In genomic region chr7:66938988-66939783, GRCm38 (mm10) we compare ENCODE assay signal across 23 mouse cellular contexts.
A peak's percentile ranks its signal among the peaks of the same experiment; 100 is the strongest.
DNase-seq lines count a peak whose midpoint lies in the region; ATAC-seq lines count a peak whose summit lies in the region.
"Had no signal": no experiment of that assay in that cellular context is flagged by ENCODE, and none has a peak within 500 bp of the region (broad histone marks: within the 10 kb centered on the region; RNA-seq: fewer than 3 reads in every experiment).

No protein-coding gene starts in this region.

- WGBS in hindbrain, embryonic 10.5 days = 65% methylated on average over 13 of the region's 13 CpGs
- 66% methylated on average over 13 of the region's 13 CpGs for WGBS in hindbrain, embryonic 12.5 days
- 54% methylated on average over 13 of the region's 13 CpGs for WGBS in embryonic facial prominence, embryonic 10.5 days
- WGBS in embryonic facial prominence, embryonic 12.5 days = 49% methylated on average over 13 of the region's 13 CpGs
- WGBS in midbrain, embryonic 12.5 days = 50% methylated on average over 13 of the region's 13 CpGs

- no peak overlapping the region for H3K9ac ChIP-seq in hindbrain, embryonic 12.5 days
- H3K9ac ChIP-seq in embryonic facial prominence, embryonic 12.5 days = no peak overlapping the region
- no peak overlapping the region for H3K9ac ChIP-seq in midbrain, embryonic 12.5 days (replicated peaks)
- H3K9ac ChIP-seq: limb, embryonic 13.5 days; liver, embryonic 12.5 days; neural tube, embryonic 12.5 days had no signal

- no peaks in the 10 kb centered on the region for H3K27me3 ChIP-seq in hindbrain, embryonic 10.5 days (ENCODE audit: insufficient read depth, poor library complexity, severe bottlenecking)
- no peaks in the 10 kb centered on the region for H3K27me3 ChIP-seq in hindbrain, embryonic 12.5 days
- no peaks in the 10 kb centered on the region for H3K27me3 ChIP-seq in embryonic facial prominence, embryonic 10.5 days (replicated peaks; ENCODE audit: low read depth, poor library complexity, severe bottlenecking)
- H3K27me3 ChIP-seq in embryonic facial prominence, embryonic 12.5 days = no peaks in the 10 kb centered on the region
- H3K27me3 ChIP-seq in midbrain, embryonic 12.5 days = no peaks in the 10 kb centered on the region
- H3K27me3 ChIP-seq: limb, embryonic 13.5 days; liver, embryonic 12.5 days; neural tube, embryonic 12.5 days had no signal

- no peak overlapping the region for H3K4me2 ChIP-seq in hindbrain, embryonic 12.5 days (replicated peaks)
- no peak overlapping the region for H3K4me2 ChIP-seq in embryonic facial prominence, embryonic 12.5 days (replicated peaks)
- no peak overlapping the region for H3K4me2 ChIP-seq in midbrain, embryonic 12.5 days (replicated peaks)
- H3K4me2 ChIP-seq: heart, embryonic 11.5 days; limb, embryonic 13.5 days; liver, embryonic 12.5 days; neural tube, embryonic 12.5 days had no signal

- no peak overlapping the region for H3K4me3 ChIP-seq in hindbrain, embryonic 10.5 days
- no peak overlapping the region for H3K4me3 ChIP-seq in hindbrain, embryonic 12.5 days
- H3K4me3 ChIP-seq in embryonic facial prominence, embryonic 10.5 days = no peak overlapping the region
- no peak overlapping the region for H3K4me3 ChIP-seq in embryonic facial prominence, embryonic 12.5 days
- no peak overlapping the region for H3K4me3 ChIP-seq in midbrain, embryonic 12.5 days
- H3K4me3 ChIP-seq: erythroblast, embryonic 14.5 days; gastrocnemius, adult 2 months; layer of hippocampus, adult 2 months; limb, embryonic 13.5 days; liver, embryonic 12.5 days; neural tube, embryonic 12.5 days had no signal

- intact Hi-C loops in gastrocnemius, postnatal 36 days (cut with DNase I) = no loop called here

- peaks cover 35% of the 10 kb centered on the region for H3K4me1 ChIP-seq in hindbrain, embryonic 10.5 days (replicated peaks)
- H3K4me1 ChIP-seq in hindbrain, embryonic 12.5 days = peaks cover 9% of the 10 kb centered on the region
- peaks cover 34% of the 10 kb centered on the region for H3K4me1 ChIP-seq in embryonic facial prominence, embryonic 10.5 days
- H3K4me1 ChIP-seq in embryonic facial prominence, embryonic 12.5 days = peaks cover 22% of the 10 kb centered on the region; the same call in 1 of the 2 replicates
- peaks cover 9% of the 10 kb centered on the region for H3K4me1 ChIP-seq in midbrain, embryonic 12.5 days
- H3K4me1 ChIP-seq: liver, embryonic 12.5 days had no signal

- no peaks in the 10 kb centered on the region for H3K9me3 ChIP-seq in hindbrain, embryonic 10.5 days
- no peaks in the 10 kb centered on the region for H3K9me3 ChIP-seq in hindbrain, embryonic 12.5 days (replicated peaks)
- no peaks in the 10 kb centered on the region for H3K9me3 ChIP-seq in embryonic facial prominence, embryonic 10.5 days
- no peaks in the 10 kb centered on the region for H3K9me3 ChIP-seq in embryonic facial prominence, embryonic 12.5 days
- H3K9me3 ChIP-seq in midbrain, embryonic 12.5 days = no peaks in the 10 kb centered on the region
- H3K9me3 ChIP-seq: limb, embryonic 13.5 days; liver, embryonic 12.5 days; neural tube, embryonic 12.5 days had no signal

- H3K27ac ChIP-seq in hindbrain, embryonic 10.5 days = peak overlapping the region; percentile 75
- H3K27ac ChIP-seq in hindbrain, embryonic 12.5 days = no peak overlapping the region; the same call in 1 of the 2 replicates
- H3K27ac ChIP-seq in embryonic facial prominence, embryonic 10.5 days (replicated peaks) = peak overlapping the region; percentile 67
- H3K27ac ChIP-seq in embryonic facial prominence, embryonic 12.5 days = no peak overlapping the region
- peak overlapping the region; percentile 8; the same call in 1 of the 2 replicates for H3K27ac ChIP-seq in midbrain, embryonic 12.5 days (replicated peaks)
- H3K27ac ChIP-seq: gastrocnemius, adult 2 months; layer of hippocampus, adult 2 months; limb, embryonic 13.5 days; liver, embryonic 12.5 days; neural tube, embryonic 12.5 days had no signal

- no peaks in the 10 kb centered on the region for H3K36me3 ChIP-seq in hindbrain, embryonic 10.5 days
- H3K36me3 ChIP-seq in hindbrain, embryonic 12.5 days = no peaks in the 10 kb centered on the region
- no peaks in the 10 kb centered on the region for H3K36me3 ChIP-seq in embryonic facial prominence, embryonic 10.5 days (replicated peaks)
- no peaks in the 10 kb centered on the region for H3K36me3 ChIP-seq in embryonic facial prominence, embryonic 12.5 days
- H3K36me3 ChIP-seq in midbrain, embryonic 12.5 days = no peaks in the 10 kb centered on the region
- H3K36me3 ChIP-seq: limb, embryonic 13.5 days; liver, embryonic 12.5 days; neural tube, embryonic 12.5 days had no signal

- no peak for ATAC-seq in hindbrain, embryonic 12.5 days (ENCODE audit: low FRiP score)
- ATAC-seq in embryonic facial prominence, embryonic 12.5 days (ENCODE audit: insufficient number of reproducible peaks, insufficient read depth, low FRiP score, low TSS enrichment) = 0 out of 2 replicates have a peak, but pooled peaks have one; percentile 16
- peak; percentile 58 for ATAC-seq in midbrain, embryonic 12.5 days (ENCODE audit: low FRiP score, low read depth)
- ATAC-seq: intestine, embryonic 16.5 days; liver, embryonic 12.5 days had no signal

- DNase-seq in hindbrain, embryonic 10.5 days (ENCODE audit: low spot score) = peak; percentile 23
- peak; percentile 42 for DNase-seq in embryonic facial prominence, embryonic 10.5 days (ENCODE audit: low spot score)
- DNase-seq in spleen, adult 18-20 months = no peak
- no peak for DNase-seq in gastrocnemius, postnatal 36 days
- DNase-seq in layer of hippocampus, postnatal 10 days (ENCODE audit: low spot score in 2 of 2) = no peak
- DNase-seq: adrenal gland, adult 2 months; cerebellum, adult 18-20 months; cerebellum, postnatal 14 days; gastrocnemius, adult 2 months; kidney, postnatal 25 days; layer of hippocampus, postnatal 36 days; lung, adult 18-20 months; right cerebral cortex, postnatal 14 days had no signal

Comparison
In these comparisons a context has a peak if more than half of its experiments do, and no peak if none do; other contexts are left out.
1. H3K27ac ChIP-seq: peak in hindbrain, embryonic 10.5 days (single experiment), embryonic facial prominence, embryonic 10.5 days (single experiment) and midbrain, embryonic 12.5 days (single experiment); none in hindbrain, embryonic 12.5 days (single experiment) and embryonic facial prominence, embryonic 12.5 days (single experiment).
2. DNase-seq: peak in hindbrain, embryonic 10.5 days (single experiment) and embryonic facial prominence, embryonic 10.5 days (single experiment); none in spleen, adult 18-20 months (0 of 2), gastrocnemius, postnatal 36 days (0 of 2) and layer of hippocampus, postnatal 10 days (0 of 2).